Mouse (Mus musculus) right cerebral cortex, adult 2 months (tissue): ENCODE results near the gene Radil.

ENCODE experiments used
- DNase-seq, 2 experiments: peaks; one replicate each; pipeline ENCODE4 v3.0.0; 2021 to 2022; ENCODE audit warnings: low spot score in 2 of 2

The Radil gene

GRCm38 (mm10) chr5:142545014-142545795 lies 5.7 kb downstream of the Radil start:
- DNase-seq = no peak

DNA sequence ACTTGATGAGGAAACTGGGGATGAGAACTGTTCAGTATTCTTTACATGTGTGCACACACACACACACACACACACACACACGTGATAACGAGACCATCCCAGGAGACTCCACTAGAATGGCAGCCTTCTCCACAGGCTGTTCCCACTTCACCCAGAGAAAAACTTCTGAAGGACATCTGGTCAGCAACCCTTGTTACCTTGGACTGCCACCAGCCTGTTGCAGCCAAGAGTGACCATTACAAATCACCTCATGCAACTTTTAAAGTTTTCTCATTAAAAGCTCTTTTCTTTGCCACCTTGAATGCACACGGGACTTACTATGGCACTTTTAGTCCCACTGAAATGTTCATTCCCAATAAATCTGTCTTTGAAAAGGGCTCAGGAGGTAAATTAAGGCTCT lies 13.6 kb downstream of the Radil start:
- DNase-seq = no peak

DNA sequence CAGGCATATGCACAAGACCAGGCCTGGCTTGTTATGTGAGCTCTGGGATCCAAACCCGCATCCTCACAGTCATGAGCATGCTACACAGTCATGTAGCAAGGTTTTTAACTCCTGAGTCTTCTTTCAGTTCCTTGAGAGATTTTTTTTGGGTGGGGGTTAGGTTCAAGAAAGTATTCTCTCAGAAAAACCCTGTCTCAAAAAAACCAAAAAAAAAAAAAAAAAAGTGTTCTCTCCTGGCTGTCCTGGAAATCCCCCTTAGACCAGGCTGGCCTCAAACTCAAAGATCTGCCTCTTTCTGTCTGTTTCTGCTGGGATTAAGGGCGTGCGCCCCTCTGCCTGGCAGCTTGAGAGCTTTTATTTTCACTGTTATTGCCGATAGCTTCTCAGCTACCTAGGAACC lies 15.5 kb downstream of the Radil start:
- DNase-seq = no peak

DNA sequence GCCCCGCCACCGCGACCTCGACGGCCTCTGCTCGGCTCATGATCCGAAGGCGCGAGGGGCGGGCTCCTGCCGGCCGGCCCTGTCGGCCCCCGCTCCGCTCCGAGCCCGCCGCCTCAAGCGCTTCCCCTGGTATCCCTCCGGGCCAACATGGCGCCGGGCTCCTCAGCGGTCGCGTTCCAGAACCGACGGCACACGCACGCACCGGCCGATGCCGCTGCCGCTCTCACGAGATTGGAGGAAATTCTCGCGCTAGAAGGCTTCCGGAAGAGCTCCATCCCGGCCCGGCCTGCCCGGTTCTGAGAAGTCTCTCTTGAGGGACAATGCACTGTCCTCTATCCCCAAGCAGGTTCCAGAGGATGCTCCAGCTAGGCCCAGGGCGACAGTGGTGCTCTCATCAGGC lies 21.0 kb downstream of the Radil start, which contains the start of gene Papolb:
TSS of gene Papolb (minus strand) at position 162 of the 400 bp plus-strand sequence.
- no peak for DNase-seq

GRCm38 (mm10) chr5:142524711-142525464 lies 26.0 kb downstream of the Radil start:
- no peak for DNase-seq

- no peak for DNase-seq
These were observed 29.6 kb downstream of the Radil start for GRCm38 (mm10) chr5:142521195-142521866.

DNA sequence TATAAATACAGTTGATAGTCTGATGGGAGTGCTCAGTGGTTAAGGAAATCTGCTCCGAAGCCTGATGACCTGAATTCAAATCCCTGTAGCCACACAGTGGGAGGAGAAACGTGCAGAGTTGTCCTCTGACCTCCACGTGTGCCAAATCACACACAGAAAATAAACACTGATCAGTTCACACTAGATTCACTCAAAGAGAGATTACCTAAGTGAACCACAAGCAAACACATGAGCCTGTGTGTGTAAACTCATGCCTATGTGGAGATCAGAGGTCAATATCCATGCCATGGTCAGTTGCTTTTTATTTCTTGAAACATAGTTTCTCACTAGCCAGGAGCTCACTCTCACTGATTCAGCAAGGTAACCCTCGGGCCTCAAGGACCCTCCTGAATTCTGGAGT lies 30.5 kb downstream of the Radil start:
- DNase-seq = no peak

DNA sequence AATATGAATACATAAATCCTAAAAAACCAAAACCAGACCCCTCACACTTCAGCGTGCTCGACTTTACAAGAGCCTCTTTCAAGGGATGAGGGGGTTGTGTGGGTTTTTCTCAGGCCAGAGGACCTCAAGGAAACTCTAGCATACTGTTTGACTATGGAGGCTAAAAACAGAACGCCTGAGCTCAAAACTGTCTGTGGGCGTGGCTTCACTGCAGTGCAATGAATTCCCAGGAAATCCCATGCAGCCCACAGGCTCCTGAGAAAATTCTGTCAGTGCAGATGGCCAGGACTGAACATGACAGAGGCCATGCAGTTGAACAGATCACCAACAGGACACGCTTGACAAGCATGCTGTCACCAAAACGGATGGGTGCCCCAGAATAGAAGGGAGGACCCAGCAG lies 31.9 kb downstream of the Radil start:
- DNase-seq = peak in 1 of 2 experiments; percentile 30

GRCm38 (mm10) chr5:142512112-142512511 lies 38.8 kb downstream of the Radil start:
- DNase-seq = no peak

- DNase-seq = no peak
These were observed 40.9 kb downstream of the Radil start for GRCm38 (mm10) chr5:142510061-142510414.

GRCm38 (mm10) chr5:142509141-142510060 lies 41.5 kb downstream of the Radil start:
- DNase-seq = no peak

DNA sequence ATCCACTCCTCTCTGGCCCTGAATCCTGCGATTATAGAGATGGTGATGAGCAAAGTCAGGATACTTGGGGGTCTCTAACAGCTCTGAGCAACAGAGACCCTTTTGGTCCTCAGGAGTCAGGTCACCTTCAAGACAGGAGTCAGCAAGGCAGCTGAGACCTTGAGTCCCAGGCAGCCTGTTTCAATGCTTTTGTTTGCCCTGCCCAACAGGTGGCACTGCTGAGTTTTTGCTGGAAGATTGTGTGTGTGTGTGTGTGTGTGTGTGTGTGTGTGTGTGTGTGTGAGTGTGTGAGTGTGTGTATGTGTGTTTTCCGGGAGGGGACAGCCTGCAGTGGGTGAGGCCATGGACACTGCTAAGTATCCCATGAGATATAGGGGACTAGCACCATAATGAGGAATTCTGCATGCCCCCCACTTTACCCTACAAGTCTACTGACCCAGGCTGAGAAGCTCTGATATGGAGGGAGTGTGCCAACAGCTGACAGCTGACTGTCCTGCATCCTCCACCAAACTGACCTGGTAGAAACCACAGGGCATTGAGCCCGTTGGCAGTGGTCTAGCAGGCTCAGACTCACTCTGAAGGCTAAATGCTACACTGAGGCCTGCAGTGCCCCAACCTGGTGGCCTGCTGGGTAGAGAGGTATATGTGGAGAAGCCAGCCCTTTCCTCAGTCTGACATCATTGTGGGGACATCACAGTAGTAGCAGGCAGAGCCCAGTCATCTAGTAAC lies 45.0 kb downstream of the Radil start:
- DNase-seq = no peak

GRCm38 (mm10) chr5:142504175-142504574 lies 46.7 kb downstream of the Radil start:
- peak in 1 of 2 experiments; percentile 35 for DNase-seq

- DNase-seq = peak; percentile 84 to 89
These were observed 48.5 kb downstream of the Radil start for GRCm38 (mm10) chr5:142502414-142502813.

- no peak for DNase-seq
These were observed 50.0 kb downstream of the Radil start for GRCm38 (mm10) chr5:142500918-142501317.

DNA sequence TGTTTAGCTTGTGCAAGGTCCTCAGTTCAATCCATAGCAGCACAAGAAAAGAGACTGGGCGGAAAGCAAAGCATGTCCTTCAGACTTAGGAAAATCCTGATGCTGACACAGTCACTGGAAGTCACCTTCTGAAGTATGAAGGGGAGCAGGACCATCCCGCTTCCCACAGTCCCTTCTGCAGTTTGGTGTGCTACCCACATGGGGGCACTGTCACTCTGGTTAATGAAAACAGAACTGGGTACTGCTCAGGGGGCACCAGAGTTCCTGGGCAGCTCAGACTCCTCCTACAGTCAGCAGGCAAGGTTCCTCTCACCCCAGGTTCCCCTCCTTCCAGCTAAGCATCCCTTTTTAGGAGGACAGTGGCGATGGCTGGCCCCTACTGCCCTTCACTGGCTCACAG lies 51.9 kb downstream of the Radil start:
- peak; percentile 33 to 43 for DNase-seq

GRCm38 (mm10) chr5:142495321-142496096 lies 55.4 kb downstream of the Radil start:
- DNase-seq = no peak

- DNase-seq = no peak
These were observed 57.6 kb downstream of the Radil start for GRCm38 (mm10) chr5:142493307-142493706.

DNA sequence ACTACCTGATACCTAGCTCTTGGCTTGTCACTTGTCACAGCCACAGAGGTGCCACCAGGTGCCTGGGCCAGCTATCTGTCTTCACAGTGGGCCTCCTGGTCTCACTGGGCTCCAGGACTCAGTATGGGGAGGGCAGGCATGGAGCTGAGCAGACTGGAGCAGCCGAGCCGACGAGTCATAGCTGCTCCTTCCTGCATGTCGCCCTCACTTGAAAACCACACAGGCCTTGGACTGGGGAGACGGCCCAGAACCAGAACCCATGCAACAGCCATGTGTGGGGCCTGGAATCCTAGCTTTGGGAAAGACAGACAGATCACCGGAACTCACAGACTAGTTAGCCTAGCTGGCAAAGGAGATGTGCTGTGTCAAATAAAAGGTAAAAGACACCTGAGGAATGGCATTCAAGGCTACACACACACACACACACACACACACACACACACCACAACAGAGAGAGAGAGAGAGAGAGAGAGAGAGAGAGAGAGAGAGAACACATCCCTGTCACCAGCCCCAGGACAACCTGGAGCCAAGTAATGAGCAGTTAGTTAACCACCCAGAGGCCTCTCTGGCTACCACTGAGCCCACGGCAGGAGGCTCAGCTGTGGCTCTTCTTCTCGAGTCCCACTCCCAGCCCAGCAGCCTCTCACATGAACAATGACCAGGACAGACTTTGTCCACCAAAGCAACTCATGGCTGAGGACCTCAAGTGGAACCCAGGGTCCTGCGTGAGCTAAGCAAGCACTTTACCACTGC lies 60.8 kb downstream of the Radil start:
- no peak for DNase-seq
